Mouse (Mus musculus) kidney, adult 2 months (tissue): ENCODE results near the gene Fam187a.

Experiments
- CTCF ChIP-seq: fragments of 200-500 bp; conservative IDR thresholded peaks from 2 replicates; pipeline ENCODE4 v1.5.1; 2011; ENCODE audit warnings: low read depth, mild to moderate bottlenecking, control low read depth, low read length, moderate library complexity, mixed read lengths; ENCODE audit not compliant: insufficient read depth, insufficient read length
- POLR2A ChIP-seq: fragments of 200-500 bp; IDR thresholded peaks from one replicate; pipeline ENCODE4 v1.6.1; 2011; ENCODE audit warnings: low read depth, low read length, control low read depth

- TF ChIP-seq POLR2A (no peak), CTCF (no peak)
Measured at GRCm38 (mm10) chr11:102930672-102931071, 45.7 kb downstream of the Fam187a start.
